ENCODE assay signal across 23 mouse cellular contexts in genomic region chr4:138051488-138051887, GRCm38 (mm10).
"Had no signal": no experiment of that assay in that cellular context is flagged by ENCODE, and none has a peak within 500 bp of the region (broad histone marks: within the 10 kb centered on the region; RNA-seq: fewer than 3 reads in every experiment).

No protein-coding gene starts in this region.

- H3K27me3 ChIP-seq: kidney, embryonic 15.5 days; limb, embryonic 13.5 days; liver, embryonic 12.5 days; liver, embryonic 15.5 days; lung, embryonic 15.5 days; megakaryocyte, embryonic 14.5 days; neural tube, embryonic 13.5 days; stomach, embryonic 15.5 days had no signal

- H3K27ac ChIP-seq: kidney, embryonic 15.5 days; limb, embryonic 10.5 days; limb, embryonic 13.5 days; liver, embryonic 12.5 days; liver, embryonic 15.5 days; lung, embryonic 15.5 days; neural tube, embryonic 13.5 days; stomach, embryonic 15.5 days had no signal

- ATAC-seq: liver, embryonic 12.5 days had no signal

- H3K4me3 ChIP-seq: kidney, embryonic 15.5 days; limb, embryonic 10.5 days; limb, embryonic 13.5 days; liver, embryonic 12.5 days; liver, embryonic 15.5 days; lung, embryonic 15.5 days; megakaryocyte, embryonic 14.5 days; myocyte; neural tube, embryonic 13.5 days; stomach, embryonic 15.5 days had no signal

- H3K4me1 ChIP-seq: kidney, embryonic 15.5 days; limb, embryonic 10.5 days; limb, embryonic 13.5 days; liver, embryonic 15.5 days; lung, embryonic 15.5 days had no signal

- H3K9me3 ChIP-seq: kidney, embryonic 15.5 days; limb, embryonic 10.5 days; limb, embryonic 13.5 days; liver, embryonic 12.5 days; liver, embryonic 15.5 days; lung, embryonic 15.5 days; megakaryocyte, embryonic 14.5 days; neural tube, embryonic 13.5 days; stomach, embryonic 15.5 days had no signal

- DNase-seq: kidney, adult 8-10 months; kidney, postnatal 10 days; kidney, postnatal 36 days; layer of hippocampus, adult 9-11 months; liver; lung, adult 18-20 months; lung, postnatal 10 days; lung, postnatal 36 days; retina, postnatal 1 day; right cerebral cortex, postnatal 25 days; spleen, adult 18-20 months; thymus, postnatal 25 days had no signal

- H3K9ac ChIP-seq: kidney, embryonic 15.5 days; limb, embryonic 13.5 days; liver, embryonic 12.5 days; liver, embryonic 15.5 days; lung, embryonic 15.5 days; neural tube, embryonic 13.5 days; stomach, embryonic 15.5 days had no signal

- H3K4me2 ChIP-seq: kidney, embryonic 15.5 days; limb, embryonic 13.5 days; liver, embryonic 12.5 days; liver, embryonic 15.5 days; lung, embryonic 15.5 days; midbrain, embryonic 11.5 days; neural tube, embryonic 13.5 days; stomach, embryonic 15.5 days had no signal
